ENCODE assay signal across 9 mouse cellular contexts in the genomic region with DNA sequence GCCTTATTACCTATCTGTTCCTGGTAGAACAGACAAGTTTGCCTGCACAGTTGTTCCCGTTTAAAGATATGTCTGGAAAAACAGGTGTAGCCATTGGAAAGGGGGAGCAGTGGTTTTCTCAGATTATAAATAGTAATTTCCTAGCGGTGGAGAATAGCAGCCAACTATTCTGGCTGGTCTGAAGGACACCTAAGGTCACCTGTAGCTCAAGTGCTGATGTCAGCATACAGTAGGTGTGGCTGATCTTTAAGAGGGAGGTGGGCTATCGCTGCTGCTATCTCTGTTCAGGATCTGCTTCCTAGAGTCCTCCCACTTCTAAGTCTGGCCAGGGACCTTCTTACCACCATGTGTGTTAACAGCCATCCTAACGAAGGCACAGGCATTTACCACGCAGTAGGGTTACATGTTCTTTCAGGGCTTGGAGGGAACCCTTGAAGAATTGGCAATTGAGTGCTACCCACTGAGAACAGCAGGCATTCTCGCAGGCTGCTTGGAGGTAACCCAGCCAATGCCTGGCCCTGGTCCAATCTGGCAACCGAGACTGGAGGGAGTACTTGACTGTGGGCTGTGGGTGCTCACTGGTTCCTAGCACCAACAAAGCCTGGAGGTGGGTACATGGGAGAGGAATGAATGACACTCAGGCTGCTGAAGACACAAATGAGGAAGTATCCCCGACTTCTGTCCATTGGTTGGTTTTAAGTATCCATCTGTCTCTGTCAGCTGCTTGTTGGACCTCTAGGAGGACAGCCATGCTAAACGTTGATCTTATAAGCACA. TPM values are rescaled to one million over a fixed set of nuclear protein-coding genes. Genes with fewer than 3 reads are reported as not detected.
DNase-seq lines count a peak whose midpoint lies in the region; ATAC-seq and TF ChIP-seq lines count a peak whose summit lies in the region.
"Had no signal": no experiment of that assay in that cellular context is flagged by ENCODE, and none has a peak within 500 bp of the region (broad histone marks: within the 10 kb centered on the region; RNA-seq: fewer than 3 reads in every experiment).

No protein-coding gene starts in this region.

- in situ Hi-C loops in ES-E14 (cut with MboI; ENCODE audit: low sequenced_read_pairs in 2 of 2, unreplicated experiment in 2 of 2): no loop called here

- WGBS in lung, embryonic 16.5 days: 46% methylated on average over 9 of the region's 9 CpGs

- H3K4me1 ChIP-seq in E14TG2a.4 (replicated peaks; ENCODE audit: low read depth, low read length): peaks cover 53% of the 10 kb centered on the region
- H3K4me1 ChIP-seq in ES-E14 (ENCODE audit: control insufficient read depth in 2 of 2, insufficient read depth in 2 of 2, low read length in 2 of 2, poor library complexity in 1 of 2): peaks cover 8 to 11% of the 10 kb centered on the region in 2 experiments; a peak in 3 of 4 replicates
- H3K4me1 ChIP-seq in lung, embryonic 16.5 days (replicated peaks; ENCODE audit: control insufficient read depth, insufficient read depth, low read length): no peaks in the 10 kb centered on the region; the same call in 1 of the 2 replicates

- H3K27me3 ChIP-seq in E14TG2a.4 (ENCODE audit: insufficient read depth, low read length): no peaks in the 10 kb centered on the region
- H3K27me3 ChIP-seq in lung, embryonic 16.5 days (ENCODE audit: control insufficient read depth, insufficient read depth, low read depth, low read length): no peaks in the 10 kb centered on the region

- no peak overlapping the region for H3K4me2 ChIP-seq in lung, embryonic 16.5 days (ENCODE audit: low read depth, low read length)

- H3K9ac ChIP-seq in ES-E14 (ENCODE audit: insufficient read depth, low read depth, low read length, poor library complexity, severe bottlenecking): no peak overlapping the region
- no peak overlapping the region for H3K9ac ChIP-seq in lung, embryonic 16.5 days (ENCODE audit: low read length)

- no peak overlapping the region for H3K27ac ChIP-seq in ES-E14 (ENCODE audit: insufficient read depth, low read depth, low read length, poor library complexity, severe bottlenecking)
- H3K27ac ChIP-seq in lung, embryonic 16.5 days (ENCODE audit: low read length): no peak overlapping the region
- H3K27ac ChIP-seq: kidney, postnatal 0 days had no signal

- no peak for TF ChIP-seq CTCF in E14TG2a.4 (conservative IDR thresholded peaks at IDR 0.05; ENCODE audit: low read length)

- no peak for DNase-seq in ES-E14 (ENCODE audit: low read depth, low spot score)
- DNase-seq in spleen, postnatal 4 days (ENCODE audit: low spot score in 2 of 2): no peak
- no peak for DNase-seq in Muller cell, postnatal 12 days (ENCODE audit: inconsistent ontology term)

- H3K4me3 ChIP-seq in E14TG2a.4 (replicated peaks; ENCODE audit: low read length) (peak overlapping the region; percentile 39), ES-E14 (ENCODE audit: insufficient read depth in 1 of 2, low read depth in 1 of 2, low read length in 2 of 2, poor library complexity in 1 of 2, severe bottlenecking in 1 of 2) (0 out of 4 replicates have a peak overlapping the region, but pooled peaks of 1 of the 2 experiments have one; percentile 3)
- no peak overlapping the region for H3K4me3 ChIP-seq in lung, embryonic 16.5 days (ENCODE audit: low read length)

- H3K9me3 ChIP-seq in E14TG2a.4 (ENCODE audit: low read length) (peaks cover 17% of the 10 kb centered on the region), ES-E14 (ENCODE audit: control insufficient read depth, insufficient read depth, low read depth, low read length) (no peaks in the 10 kb centered on the region)
- H3K9me3 ChIP-seq in lung, embryonic 16.5 days (ENCODE audit: control insufficient read depth, low read length): no peaks in the 10 kb centered on the region

- H3K36me3 ChIP-seq in E14TG2a.4 (ENCODE audit: insufficient read depth, low read length) (no peaks in the 10 kb centered on the region), ES-E14 (ENCODE audit: control insufficient read depth, insufficient read depth, low read length, poor library complexity, severe bottlenecking) (no peaks in the 10 kb centered on the region)
- H3K36me3 ChIP-seq in lung, embryonic 16.5 days (ENCODE audit: control insufficient read depth, insufficient read depth, low read length): no peaks in the 10 kb centered on the region

- peak; percentile 88 for ATAC-seq in frontal cortex, adult (ENCODE audit: low TSS enrichment)
- ATAC-seq in hematopoietic stem cell, adult 5-6 weeks (replicated peaks in 1 of 2; ENCODE audit: insufficient read depth in 1 of 2, low FRiP score in 2 of 2, low TSS enrichment in 1 of 2, low read depth in 1 of 2, poor library complexity in 2 of 2, severe bottlenecking in 2 of 2): peak; percentile 18 to 75; a peak in 2 of 4 replicates
- 0 out of 2 replicates have a peak, but pooled peaks have one; percentile 28 for ATAC-seq in lung, embryonic 16.5 days (ENCODE audit: low read depth)

TF ChIP-seq in ES-E14, 5 proteins besides CTCF, POLR2A, EP300 and RAD21:
- no peak for TF ChIP-seq ZNF384 (IDR thresholded peaks at IDR 0.05; ENCODE audit: low read depth, low read length)
- TF ChIP-seq MAFK (IDR thresholded peaks at IDR 0.05; ENCODE audit: insufficient read depth, low read depth, low read length): 0 out of 2 replicates have a peak, but pooled peaks have one; percentile 56
- no peak for TF ChIP-seq ZC3H11A (IDR thresholded peaks at IDR 0.05; ENCODE audit: borderline replicate concordance, low read depth, low read length)

RNA-seq across cellular contexts. Expression of a gene that starts 33.0 kb away (rescaled TPM):
- not detected in 2 replicates for total RNA-seq in ES-E14 (2012; rRNA removed)
- not detected in 2 replicates for total RNA-seq in hematopoietic stem cell, adult 5-6 weeks (2017)
- not detected in 2 replicates for polyA plus RNA-seq in lung, embryonic 16.5 days (2015; fragmentation: Nextera tagmentation; extraction: Ambion mirVana)
- polyA plus RNA-seq: kidney, postnatal 0 days; neural tube, embryonic 11.5 days had no signal

RNA-seq across cellular contexts. Expression of a gene that starts 39.3 kb away (rescaled TPM):
- total RNA-seq in ES-E14 (2012; rRNA removed): 52.8 and 60.6 TPM in 2 replicates
- total RNA-seq in hematopoietic stem cell, adult 5-6 weeks (2017): 160 and 167 TPM in 2 replicates
- 59.4 TPM in 2 replicates for polyA plus RNA-seq in lung, embryonic 16.5 days (2015; fragmentation: Nextera tagmentation; extraction: Ambion mirVana)

Comparison
In these comparisons a context has a peak if more than half of its experiments do, and no peak if none do; other contexts are left out.
1. ATAC-seq: peak in every context shown above with its lines; median percentile 88 in frontal cortex, adult; 46 in hematopoietic stem cell, adult 5-6 weeks; 28 in lung, embryonic 16.5 days.